Mouse (Mus musculus) lung, adult 2 months (tissue): Measurements from ENCODE around the gene Camk2d. TPM values are rescaled to one million over a fixed set of nuclear protein-coding genes. Genes with fewer than 3 reads are reported as not detected.

Source experiments
- DNase-seq: peaks from one replicate; pipeline ENCODE4 v3.0.0; 2022
- H3K4me1 ChIP-seq: fragments of 200-500 bp; 2 replicates; pipeline ENCODE4 v1.6.1; 2011; ENCODE audit warnings: low read length; ENCODE audit not compliant: control insufficient read depth, insufficient read depth
- H3K4me3 ChIP-seq: fragments of 200-500 bp; replicated peaks from 2 replicates; pipeline ENCODE3; 2011; ENCODE audit warnings: low read depth, mild to moderate bottlenecking, control low read depth, low read length; ENCODE audit errors: extremely low read depth
- CTCF ChIP-seq: fragments of 200-500 bp; IDR thresholded peaks from 2 replicates; pipeline ENCODE4 v1.5.1; 2011; ENCODE audit warnings: mild to moderate bottlenecking, low read length, control low read depth; ENCODE audit not compliant: insufficient read depth
- POLR2A ChIP-seq: fragments of 200-500 bp; IDR thresholded peaks from 2 replicates; pipeline ENCODE4 v1.6.1; 2011; ENCODE audit warnings: low read depth, mild to moderate bottlenecking, control low read depth, low read length, borderline replicate concordance; ENCODE audit errors: extremely low read depth
- WGBS: fragments of 180-500 bp; shearing (Covaris S2); methylation state at CpG from one replicate; pipeline ENCODE4 v1.1.7; 2018; 5-methylcytosine and 5-hydroxymethylcytosine counted together
- polyA plus RNA-seq: library from polyadenylated mRNA; depleted of rRNA; stranded (reverse); fragments of >200 nt; gene quantifications from 2 replicates; pipeline ENCODE4 v1.2.3, GENCODE M21; 2012

The Camk2d gene
- polyA plus RNA-seq, 1 experiment, result 61.4 TPM

- no peak overlapping the region for H3K4me3 ChIP-seq
- peaks cover 14% of the 10 kb centered on the region for H3K4me1 ChIP-seq
- TF ChIP-seq POLR2A, result no peak
- DNase-seq, result no peak
- 79% methylated on average over 3 of the region's 3 CpGs for WGBS
These were observed 74.3 kb downstream of the Camk2d start for GRCm38 (mm10) chr3:126670413-126670812.

- peaks cover 14% of the 10 kb centered on the region for H3K4me1 ChIP-seq
- WGBS, result 65% methylated on average over 6 of the region's 6 CpGs
- no peak for DNase-seq
These were observed 75.2 kb downstream of the Camk2d start for GRCm38 (mm10) chr3:126671292-126671691.

GRCm38 (mm10) chr3:126681051-126681450 is 84.9 kb downstream of the Camk2d start:
- 79% methylated on average over 5 of the region's 5 CpGs for WGBS
- no peak for DNase-seq
- TF ChIP-seq POLR2A (no peak), CTCF (no peak)
- H3K4me1 ChIP-seq, result peaks cover 2% of the 10 kb centered on the region
- H3K4me3 ChIP-seq, result no peak overlapping the region

More at GRCm38 (mm10) chr3:126671292-126671691, 75.2 kb downstream of the Camk2d start:
- no peak for TF ChIP-seq POLR2A
- no peak for TF ChIP-seq CTCF
- no peak overlapping the region for H3K4me3 ChIP-seq

GRCm38 (mm10) chr3:126681996-126682395 is 85.9 kb downstream of the Camk2d start:
- WGBS, result 81% methylated on average over 4 of the region's 4 CpGs
- Histone ChIP-seq H3K4me3 (no peak overlapping the region), H3K4me1 (peaks cover 2% of the 10 kb centered on the region)
- no peak for DNase-seq
- TF ChIP-seq POLR2A, result no peak
- TF ChIP-seq CTCF, result no peak

- no peak overlapping the region for H3K4me3 ChIP-seq
- DNase-seq, result no peak
- WGBS, result 56% methylated on average over 6 of the region's 6 CpGs
- peaks cover 2% of the 10 kb centered on the region for H3K4me1 ChIP-seq
- TF ChIP-seq CTCF (no peak), POLR2A (no peak)
These were observed 89.3 kb downstream of the Camk2d start for GRCm38 (mm10) chr3:126685363-126685762.

GRCm38 (mm10) chr3:126687150-126687549 is 91.0 kb downstream of the Camk2d start:
- no peak for DNase-seq
- WGBS, result 68% methylated on average over 4 of the region's 4 CpGs
- Histone ChIP-seq H3K4me1 (peaks cover 3% of the 10 kb centered on the region; the same call in 1 of the 2 replicates), H3K4me3 (no peak overlapping the region)
- TF ChIP-seq CTCF (no peak), POLR2A (no peak)

- no peak for TF ChIP-seq POLR2A
- TF ChIP-seq CTCF, result no peak
- H3K4me3 ChIP-seq, result no peak overlapping the region
- 88% methylated on average over 2 of the region's 2 CpGs for WGBS
- peaks cover 6% of the 10 kb centered on the region; the same call in 1 of the 2 replicates for H3K4me1 ChIP-seq
- no peak for DNase-seq
These were observed 92.4 kb downstream of the Camk2d start for GRCm38 (mm10) chr3:126688516-126688915.

GRCm38 (mm10) chr3:126690627-126691505 is 94.8 kb downstream of the Camk2d start:
- WGBS, result 82% methylated on average over 13 of the region's 13 CpGs
- no peak for TF ChIP-seq CTCF
- TF ChIP-seq POLR2A, result no peak
- DNase-seq, result no peak
- Histone ChIP-seq H3K4me3 (no peak overlapping the region), H3K4me1 (peaks cover 9% of the 10 kb centered on the region; the same call in 1 of the 2 replicates)

- peaks cover 9% of the 10 kb centered on the region; the same call in 1 of the 2 replicates for H3K4me1 ChIP-seq
- H3K4me3 ChIP-seq, result no peak overlapping the region
- TF ChIP-seq POLR2A (no peak), CTCF (no peak)
- DNase-seq, result no peak
- WGBS, result 90% methylated on average over 2 of the region's 2 CpGs
These were observed 95.5 kb downstream of the Camk2d start for GRCm38 (mm10) chr3:126691565-126691964.

GRCm38 (mm10) chr3:126692797-126693196 is 96.7 kb downstream of the Camk2d start:
- 40% methylated on average over 8 of the region's 8 CpGs for WGBS
- TF ChIP-seq CTCF, result no peak
- peak; percentile 16; the same call in 1 of the 2 replicates for TF ChIP-seq POLR2A
- Histone ChIP-seq H3K4me3 (no peak overlapping the region), H3K4me1 (peaks cover 9% of the 10 kb centered on the region; the same call in 1 of the 2 replicates)
- peak; percentile 28 for DNase-seq
